Mouse (Mus musculus): ENCODE results near the gene Prr18. TPM values are rescaled to one million over a fixed set of nuclear protein-coding genes. Genes with fewer than 3 reads are reported as not detected.
"Not testable (repeated sequence)": the region's sequence is repeated elsewhere in the genome, so short reads cannot be mapped to it uniquely, and the experiment has no call there.

Prr18 gene
- polyA plus RNA-seq, 1 experiment from 2014 or later = 4.1 TPM

- peaks cover 17% of the 10 kb centered on the region for H3K4me1 ChIP-seq
- H3K9ac ChIP-seq = peak within 1 kb of the TSS; percentile 84
- ATAC-seq (ENCODE audit: low FRiP score) = peak; percentile 97
- H3K36me3 ChIP-seq (replicated peaks) = no peaks in the 10 kb centered on the region
- H3K4me2 ChIP-seq = peak within 1 kb of the TSS; percentile 69
- under 1% methylated on average over 54 of the region's 54 CpGs for WGBS
- H3K9me3 ChIP-seq = no peaks in the 10 kb centered on the region
- H3K4me3 ChIP-seq (replicated peaks) = peak within 1 kb of the TSS; percentile 94
- H3K27ac ChIP-seq = peak within 1 kb of the TSS; percentile 80
- H3K27me3 ChIP-seq = peaks cover 6% of the 10 kb centered on the region; the same call in 1 of the 2 replicates
Observed at GRCm38 (mm10) chr17:8310838-8311614, 26.2 kb upstream of the Prr18 start, which contains the start of gene Sft2d1. Sft2d1 (plus strand) TSS chr17:8311102.

GRCm38 (mm10) chr17:8311751-8312150 lies 25.5 kb upstream of the Prr18 start:
- WGBS = 53% methylated on average over 3 of the region's 3 CpGs
- Histone ChIP-seq H3K9ac (peak overlapping the region; percentile 84), H3K27me3 (peaks cover 6% of the 10 kb centered on the region; the same call in 1 of the 2 replicates), H3K9me3 (no peaks in the 10 kb centered on the region), H3K27ac (no peak overlapping the region), H3K4me1 (peaks cover 17% of the 10 kb centered on the region), H3K4me2 (peak overlapping the region; percentile 69), H3K4me3 (replicated peaks) (peak overlapping the region; percentile 94), H3K36me3 (replicated peaks) (no peaks in the 10 kb centered on the region)
- ATAC-seq (ENCODE audit: low FRiP score) = no peak

- Histone ChIP-seq H3K4me2 (no peak overlapping the region), H3K36me3 (replicated peaks) (no peaks in the 10 kb centered on the region), H3K4me1 (peaks cover 17% of the 10 kb centered on the region), H3K9me3 (no peaks in the 10 kb centered on the region), H3K4me3 (replicated peaks) (no peak overlapping the region), H3K27me3 (peaks cover 2% of the 10 kb centered on the region; the same call in 1 of the 2 replicates), H3K9ac (no peak overlapping the region), H3K27ac (no peak overlapping the region)
- 94% methylated on average over 3 of the region's 3 CpGs for WGBS
- ATAC-seq (ENCODE audit: low FRiP score) = no peak
Observed at GRCm38 (mm10) chr17:8313976-8314375, 23.3 kb upstream of the Prr18 start.

- Histone ChIP-seq H3K36me3 (replicated peaks) (no peaks in the 10 kb centered on the region), H3K4me1 (peaks cover 17% of the 10 kb centered on the region), H3K27me3 (no peaks in the 10 kb centered on the region), H3K4me2 (no peak overlapping the region), H3K4me3 (replicated peaks) (no peak overlapping the region), H3K9ac (no peak overlapping the region), H3K9me3 (no peaks in the 10 kb centered on the region), H3K27ac (no peak overlapping the region)
- no peak for ATAC-seq (ENCODE audit: low FRiP score)
- 96% methylated on average over 1 of the region's 1 CpGs for WGBS
Observed at GRCm38 (mm10) chr17:8316251-8316650, 21.0 kb upstream of the Prr18 start.

- H3K27ac ChIP-seq; ATAC-seq (ENCODE audit: low FRiP score); H3K4me3 ChIP-seq (replicated peaks); H3K9me3 ChIP-seq; H3K4me2 ChIP-seq; H3K4me1 ChIP-seq; H3K27me3 ChIP-seq; H3K9ac ChIP-seq: not testable (repeated sequence)
- 92% methylated on average over 10 of the region's 11 CpGs for WGBS
- H3K36me3 ChIP-seq (replicated peaks) = peaks cover 16% of the 10 kb centered on the region
Observed at GRCm38 (mm10) chr17:8326877-8327276, 10.4 kb upstream of the Prr18 start.

- Histone ChIP-seq H3K4me3 (replicated peaks) (no peak overlapping the region), H3K4me1 (no peaks in the 10 kb centered on the region), H3K27ac (no peak overlapping the region), H3K4me2 (no peak overlapping the region), H3K27me3 (no peaks in the 10 kb centered on the region), H3K9ac (no peak overlapping the region), H3K36me3 (replicated peaks) (peaks cover 12% of the 10 kb centered on the region), H3K9me3 (no peaks in the 10 kb centered on the region)
- 71% methylated on average over 7 of the region's 7 CpGs for WGBS
- ATAC-seq (ENCODE audit: low FRiP score) = no peak
Observed at GRCm38 (mm10) chr17:8328511-8329174, 8.6 kb upstream of the Prr18 start.

GRCm38 (mm10) chr17:8330602-8331001 lies 6.7 kb upstream of the Prr18 start:
- Histone ChIP-seq H3K27me3 (no peaks in the 10 kb centered on the region), H3K4me1 (no peaks in the 10 kb centered on the region), H3K9me3 (no peaks in the 10 kb centered on the region), H3K4me3 (replicated peaks) (no peak overlapping the region), H3K27ac (no peak overlapping the region), H3K9ac (no peak overlapping the region), H3K36me3 (replicated peaks) (peaks cover 12% of the 10 kb centered on the region), H3K4me2 (no peak overlapping the region)
- ATAC-seq (ENCODE audit: low FRiP score) = no peak
- WGBS = 79% methylated on average over 5 of the region's 5 CpGs

GRCm38 (mm10) chr17:8339666-8340374 lies 2.6 kb downstream of the Prr18 start:
- peak overlapping the region; percentile 99 for H3K4me2 ChIP-seq
- 15% methylated on average over 8 of the region's 8 CpGs for WGBS
- H3K4me3 ChIP-seq (replicated peaks) = peak overlapping the region; percentile 66
- no peaks in the 10 kb centered on the region for H3K36me3 ChIP-seq (replicated peaks)
- H3K9ac ChIP-seq = peak overlapping the region; percentile 82; the same call in 1 of the 2 replicates
- peak overlapping the region; percentile 66; the same call in 1 of the 2 replicates for H3K27ac ChIP-seq
- H3K27me3 ChIP-seq = peaks cover 51% of the 10 kb centered on the region
- no peak for ATAC-seq (ENCODE audit: low FRiP score)
- H3K9me3 ChIP-seq = no peaks in the 10 kb centered on the region
- H3K4me1 ChIP-seq = peaks cover 25% of the 10 kb centered on the region

GRCm38 (mm10) chr17:8340407-8341359 lies 3.4 kb downstream of the Prr18 start:
- H3K9ac ChIP-seq = peak overlapping the region; percentile 82

GRCm38 (mm10) chr17:8341360-8341963 lies 4.2 kb downstream of the Prr18 start:
- peak overlapping the region; percentile 66; the same call in 1 of the 2 replicates for H3K27ac ChIP-seq
- WGBS = 12% methylated on average over 43 of the region's 46 CpGs

More at GRCm38 (mm10) chr17:8340407-8341359, 3.4 kb downstream of the Prr18 start:
- Histone ChIP-seq H3K9me3 (no peaks in the 10 kb centered on the region), H3K4me2 (peak overlapping the region; percentile 99), H3K4me1 (peaks cover 25% of the 10 kb centered on the region), H3K36me3 (replicated peaks) (no peaks in the 10 kb centered on the region), H3K4me3 (replicated peaks) (peak overlapping the region; percentile 66), H3K27me3 (peaks cover 51% of the 10 kb centered on the region), H3K27ac (peak overlapping the region; percentile 66)
- ATAC-seq (ENCODE audit: low FRiP score) = peak; percentile 77
- WGBS = under 1% methylated on average over 64 of the region's 92 CpGs

GRCm38 (mm10) chr17:8342706-8343105 lies 5.4 kb downstream of the Prr18 start:
- no peak overlapping the region for H3K27ac ChIP-seq
- no peak overlapping the region for H3K9ac ChIP-seq
- H3K4me1 ChIP-seq = peaks cover 25% of the 10 kb centered on the region
- H3K9me3 ChIP-seq = no peaks in the 10 kb centered on the region
- no peaks in the 10 kb centered on the region for H3K36me3 ChIP-seq (replicated peaks)
- WGBS = 44% methylated on average over 5 of the region's 5 CpGs
- H3K4me2 ChIP-seq = 0 out of 2 replicates have a peak overlapping the region, but pooled peaks have one; percentile 99
- peaks cover 51% of the 10 kb centered on the region for H3K27me3 ChIP-seq
- no peak for ATAC-seq (ENCODE audit: low FRiP score)
- H3K4me3 ChIP-seq (replicated peaks) = no peak overlapping the region

More at GRCm38 (mm10) chr17:8341360-8341963, 4.2 kb downstream of the Prr18 start:
- no peaks in the 10 kb centered on the region for H3K36me3 ChIP-seq (replicated peaks)
- H3K27me3 ChIP-seq = peaks cover 51% of the 10 kb centered on the region
- H3K4me1 ChIP-seq = peaks cover 25% of the 10 kb centered on the region
- peak overlapping the region; percentile 99 for H3K4me2 ChIP-seq
- ATAC-seq (ENCODE audit: low FRiP score) = peak; percentile 47
- peak overlapping the region; percentile 82 for H3K9ac ChIP-seq
- no peaks in the 10 kb centered on the region for H3K9me3 ChIP-seq
- H3K4me3 ChIP-seq (replicated peaks) = peak overlapping the region; percentile 66
